Mouse (Mus musculus) lung, embryonic 14.5 days (tissue): ENCODE results near the gene Ctsl. TPM values are rescaled to one million over a fixed set of nuclear protein-coding genes. Genes with fewer than 3 reads are reported as not detected.

Experiments used
- ATAC-seq: fragments of 200-750 bp; cut with Nextera tagmentation; 2 replicates; pipeline ENCODE4 v1.8.0; 2017; ENCODE audit warnings: mild to moderate bottlenecking, moderate TSS enrichment, moderate library complexity; ENCODE audit not compliant: insufficient read depth
- DNase-seq: peaks from one replicate; pipeline ENCODE4 v3.0.0-alpha.2; 2015
- H3K27ac ChIP-seq: fragments of 300-500 bp; sonication (generic); 2 replicates; pipeline ENCODE4 v1.5.1; 2014; ENCODE audit warnings: low read depth, mild to moderate bottlenecking, moderate library complexity
- H3K27me3 ChIP-seq: fragments of 300-500 bp; sonication (generic); 2 replicates; pipeline ENCODE4 v1.6.1; 2014; ENCODE audit warnings: low read length, control low read depth; ENCODE audit not compliant: insufficient read depth
- H3K36me3 ChIP-seq: fragments of 300-500 bp; sonication (generic); 2 replicates; pipeline ENCODE4 v1.6.1; 2014; ENCODE audit warnings: control low read depth; ENCODE audit not compliant: insufficient read depth
- H3K4me1 ChIP-seq: fragments of 300-500 bp; sonication (generic); 2 replicates; pipeline ENCODE4 v1.6.1; 2014; ENCODE audit warnings: antibody characterized with exemption, control low read depth; ENCODE audit not compliant: insufficient read depth
- H3K4me2 ChIP-seq: fragments of 300-500 bp; sonication (generic); 2 replicates; pipeline ENCODE4 v1.6.1; 2014; ENCODE audit warnings: mild to moderate bottlenecking
- H3K4me3 ChIP-seq: fragments of 300-500 bp; sonication (generic); 2 replicates; pipeline ENCODE4 v1.5.1; 2014; ENCODE audit warnings: low read depth, low read length
- H3K9ac ChIP-seq: fragments of 300-500 bp; sonication (generic); 2 replicates; pipeline ENCODE4 v1.6.1; 2014
- H3K9me3 ChIP-seq: fragments of 300-500 bp; sonication (generic); 2 replicates; pipeline ENCODE4 v1.6.1; 2016; ENCODE audit warnings: low read depth, low read length, control low read depth
- CTCF ChIP-seq: IDR thresholded peaks from 2 replicates; pipeline ENCODE4 v1.5.1; 2016; ENCODE audit warnings: antibody characterized with exemption, low read depth
- WGBS: fragments of 180-500 bp; shearing (Covaris S2); extraction: QIAGEN DNeasy Blood & Tissue Kit; methylation state at CpG from one replicate; pipeline ENCODE4 v1.1.7; 2014; 5-methylcytosine and 5-hydroxymethylcytosine counted together
- polyA plus RNA-seq: library from polyadenylated mRNA; unstranded; fragments of >200 nt; fragmentation: Nextera tagmentation; extraction: Ambion mirVana; gene quantifications from 2 replicates; pipeline ENCODE4 v1.2.1, GENCODE M21; 2014

Ctsl gene
- polyA plus RNA-seq, 1 experiment from 2014 or later = 130 TPM

DNA sequence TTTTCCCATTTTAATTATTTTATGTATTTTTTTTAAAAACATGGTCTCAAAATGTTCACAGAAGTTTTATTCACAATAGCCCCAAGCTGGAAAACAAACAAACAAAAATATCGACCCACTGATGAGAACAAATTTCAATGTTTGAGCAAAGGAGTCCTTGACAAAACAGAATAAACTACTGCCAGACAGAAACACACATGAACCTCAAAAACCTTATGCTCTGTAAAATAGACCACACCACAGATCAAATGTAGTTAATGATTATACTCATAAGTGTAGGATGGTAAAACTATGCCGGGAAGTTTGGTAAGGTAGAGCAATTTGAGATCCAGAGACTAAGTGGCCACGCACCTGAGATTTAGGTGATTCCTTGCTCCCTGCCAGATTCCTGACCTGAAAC lies 37.6 kb downstream of the Ctsl start:
- Histone ChIP-seq H3K4me2 (no peak overlapping the region), H3K27ac (no peak overlapping the region), H3K9ac (no peak overlapping the region), H3K4me1 (no peaks in the 10 kb centered on the region), H3K27me3 (no peaks in the 10 kb centered on the region), H3K9me3 (no peaks in the 10 kb centered on the region), H3K4me3 (no peak overlapping the region), H3K36me3 (no peaks in the 10 kb centered on the region)
- TF ChIP-seq CTCF = no peak
- DNase-seq (no peak), ATAC-seq (no peak)
- 79% methylated on average over 3 of the region's 3 CpGs for WGBS

DNA sequence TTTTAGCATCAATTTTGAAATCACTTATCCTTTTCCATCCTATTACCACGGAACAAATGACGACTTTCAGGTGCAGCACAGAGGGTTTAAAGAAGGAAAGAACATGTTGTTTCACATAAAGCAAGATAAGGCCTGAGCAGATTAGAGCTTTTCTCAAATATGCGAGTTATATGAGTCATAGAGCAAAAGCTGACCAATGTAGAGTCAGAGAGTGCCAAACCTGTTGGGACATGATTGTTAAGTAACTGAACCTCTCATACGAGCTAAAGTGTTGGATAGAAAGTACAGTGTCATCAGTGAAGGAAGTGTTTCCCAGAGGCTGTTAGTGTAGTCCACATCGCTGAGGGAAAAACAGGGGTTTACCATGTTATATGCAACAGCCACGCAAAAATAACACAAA lies 38.4 kb downstream of the Ctsl start:
- ATAC-seq (no peak), DNase-seq (no peak)
- no peak overlapping the region for H3K9ac ChIP-seq
- 68% methylated on average over 6 of the region's 6 CpGs for WGBS
- no peak overlapping the region for H3K27ac ChIP-seq
- no peaks in the 10 kb centered on the region for H3K27me3 ChIP-seq
- H3K36me3 ChIP-seq = no peaks in the 10 kb centered on the region
- no peaks in the 10 kb centered on the region for H3K9me3 ChIP-seq
- H3K4me2 ChIP-seq = no peak overlapping the region
- no peak for TF ChIP-seq CTCF
- no peak overlapping the region for H3K4me3 ChIP-seq
- H3K4me1 ChIP-seq = no peaks in the 10 kb centered on the region

- Histone ChIP-seq H3K36me3 (no peaks in the 10 kb centered on the region), H3K4me2 (no peak overlapping the region), H3K9ac (no peak overlapping the region), H3K4me1 (no peaks in the 10 kb centered on the region), H3K27ac (no peak overlapping the region), H3K4me3 (no peak overlapping the region), H3K27me3 (no peaks in the 10 kb centered on the region), H3K9me3 (no peaks in the 10 kb centered on the region)
- 81% methylated on average over 8 of the region's 8 CpGs for WGBS
- DNase-seq (no peak), ATAC-seq (no peak)
- no peak for TF ChIP-seq CTCF
These were observed 48.0 kb downstream of the Ctsl start for GRCm38 (mm10) chr13:64322561-64323281.

GRCm38 (mm10) chr13:64320334-64320733 lies 50.4 kb downstream of the Ctsl start:
- Histone ChIP-seq H3K4me1 (no peaks in the 10 kb centered on the region), H3K4me3 (no peak overlapping the region), H3K4me2 (no peak overlapping the region), H3K27me3 (no peaks in the 10 kb centered on the region), H3K9ac (no peak overlapping the region), H3K36me3 (no peaks in the 10 kb centered on the region), H3K27ac (no peak overlapping the region), H3K9me3 (no peaks in the 10 kb centered on the region)
- 74% methylated on average over 8 of the region's 8 CpGs for WGBS
- DNase-seq (no peak), ATAC-seq (no peak)
- TF ChIP-seq CTCF = no peak

GRCm38 (mm10) chr13:64319782-64320181 lies 50.9 kb downstream of the Ctsl start:
- H3K36me3 ChIP-seq = no peaks in the 10 kb centered on the region
- no peak overlapping the region for H3K4me2 ChIP-seq
- no peaks in the 10 kb centered on the region for H3K4me1 ChIP-seq
- DNase-seq (no peak), ATAC-seq (no peak)
- no peak for TF ChIP-seq CTCF
- no peak overlapping the region for H3K9ac ChIP-seq
- no peaks in the 10 kb centered on the region for H3K9me3 ChIP-seq
- H3K4me3 ChIP-seq = no peak overlapping the region
- no peaks in the 10 kb centered on the region for H3K27me3 ChIP-seq
- no peak overlapping the region for H3K27ac ChIP-seq

DNA sequence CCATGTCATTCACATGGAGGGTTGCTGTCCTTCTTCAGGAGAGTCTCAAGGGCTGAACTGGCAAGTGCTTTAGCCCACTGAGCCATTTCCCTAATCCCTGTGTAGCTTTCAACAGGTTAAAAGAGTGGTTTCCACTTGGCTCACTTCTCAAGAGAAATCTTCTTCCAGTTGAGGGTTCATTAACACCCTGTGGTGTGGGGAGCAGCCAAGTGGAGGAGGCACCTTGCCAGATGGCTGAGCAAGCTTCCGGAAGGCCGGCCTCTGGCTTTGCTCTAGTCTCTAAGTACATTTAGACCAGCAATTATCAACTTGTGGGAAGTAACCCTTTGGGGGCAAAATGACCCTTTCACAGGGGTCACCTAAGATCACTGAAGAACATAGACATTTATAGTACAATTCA lies 52.3 kb downstream of the Ctsl start:
- no peak overlapping the region for H3K9ac ChIP-seq
- no peak overlapping the region for H3K4me3 ChIP-seq
- H3K9me3 ChIP-seq = no peaks in the 10 kb centered on the region
- DNase-seq (no peak), ATAC-seq (no peak)
- TF ChIP-seq CTCF = no peak
- H3K4me1 ChIP-seq = no peaks in the 10 kb centered on the region
- 72% methylated on average over 2 of the region's 2 CpGs for WGBS
- H3K4me2 ChIP-seq = no peak overlapping the region
- no peaks in the 10 kb centered on the region for H3K27me3 ChIP-seq
- no peaks in the 10 kb centered on the region for H3K36me3 ChIP-seq
- no peak overlapping the region for H3K27ac ChIP-seq

DNA sequence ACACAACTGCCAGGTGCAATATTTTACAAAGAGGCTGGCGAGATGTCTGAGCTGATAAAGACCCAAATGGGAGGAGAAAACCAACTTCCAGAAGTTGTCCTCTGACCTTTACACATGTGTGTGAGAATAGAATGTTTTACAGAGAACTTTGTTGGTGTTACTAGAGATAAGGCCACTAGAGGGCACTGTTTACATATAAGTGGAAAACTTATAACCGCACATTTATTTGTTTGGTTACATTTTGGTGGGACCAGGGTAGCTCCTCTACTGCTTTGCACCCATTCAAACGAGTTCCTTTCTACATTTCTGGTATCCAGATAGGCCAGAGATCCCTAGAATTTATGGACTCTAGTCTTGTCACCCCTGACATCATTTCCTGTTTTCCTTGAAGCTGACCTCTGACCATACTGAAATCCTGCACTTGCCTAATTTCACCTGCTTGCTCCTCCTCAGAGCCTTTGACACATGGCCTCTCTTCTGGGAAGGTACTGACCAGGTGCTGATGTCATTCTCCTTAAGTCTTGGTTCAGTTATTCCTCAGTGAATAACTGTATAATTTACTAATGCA lies 55.1 kb downstream of the Ctsl start:
- Histone ChIP-seq H3K27me3 (no peaks in the 10 kb centered on the region), H3K4me3 (no peak overlapping the region), H3K9me3 (no peaks in the 10 kb centered on the region), H3K4me2 (no peak overlapping the region), H3K36me3 (no peaks in the 10 kb centered on the region), H3K4me1 (peaks cover 7% of the 10 kb centered on the region; the same call in 1 of the 2 replicates), H3K9ac (no peak overlapping the region), H3K27ac (no peak overlapping the region)
- peak; percentile 76 for TF ChIP-seq CTCF
- peak; percentile 92 for DNase-seq
- WGBS = under 1% methylated on average over 3 of the region's 3 CpGs
- ATAC-seq = no peak

DNA sequence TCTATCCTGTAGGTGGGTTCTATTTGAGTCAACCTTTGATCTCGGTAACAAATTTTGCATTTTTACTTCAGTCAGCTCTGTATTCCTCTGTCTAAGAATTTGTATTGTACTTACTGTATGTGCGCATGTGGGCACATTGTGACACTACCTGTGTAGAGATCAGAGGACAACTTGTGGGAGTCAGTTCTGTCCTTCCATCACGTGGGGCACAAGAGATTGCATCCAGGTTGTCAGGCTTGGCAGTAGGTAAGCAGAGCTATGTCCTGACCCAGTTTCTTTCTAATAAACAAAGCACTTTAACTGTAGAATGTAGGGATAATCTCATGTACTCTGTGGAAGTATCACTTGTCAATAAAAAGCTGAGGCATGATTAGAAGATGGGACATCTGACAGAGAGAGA lies 56.6 kb downstream of the Ctsl start:
- H3K27ac ChIP-seq = no peak overlapping the region

More for the DNA sequence above, 56.6 kb downstream of the Ctsl start:
- no peaks in the 10 kb centered on the region for H3K27me3 ChIP-seq
- DNase-seq (no peak), ATAC-seq (no peak)
- H3K4me2 ChIP-seq = no peak overlapping the region
- H3K9me3 ChIP-seq = no peaks in the 10 kb centered on the region
- no peak for TF ChIP-seq CTCF
- H3K36me3 ChIP-seq = no peaks in the 10 kb centered on the region
- H3K4me1 ChIP-seq = peaks cover 7% of the 10 kb centered on the region; the same call in 1 of the 2 replicates
- H3K9ac ChIP-seq = no peak overlapping the region
- 69% methylated on average over 3 of the region's 3 CpGs for WGBS
- H3K4me3 ChIP-seq = no peak overlapping the region
